Comparison of ENCODE assay signal across 9 mouse cellular contexts in genomic region chr19:38396633-38396970, GRCm38 (mm10). TPM values are rescaled to one million over a fixed set of nuclear protein-coding genes. Genes with fewer than 3 reads are reported as not detected.
A peak's percentile ranks its signal among the peaks of the same experiment; 100 is the strongest.
DNase-seq lines count a peak whose midpoint lies in the region; ATAC-seq and TF ChIP-seq lines count a peak whose summit lies in the region.
"Had no signal": no experiment of that assay in that cellular context is flagged by ENCODE, and none has a peak within 500 bp of the region (broad histone marks: within the 10 kb centered on the region; RNA-seq: fewer than 3 reads in every experiment).

No protein-coding gene starts in this region.

- dilution Hi-C loops in CH12.LX (cut with MboI; ENCODE audit: extremely low pct_ligation_motif_present, extremely low pct_unique_long_range_greater_than_20kb, low sequenced_read_pairs): no loop called here

- H3K9me3 ChIP-seq in CH12.LX (replicated peaks; ENCODE audit: low read length): no peaks in the 10 kb centered on the region
- H3K9me3 ChIP-seq in forebrain, embryonic 12.5 days: no peaks in the 10 kb centered on the region
- no peaks in the 10 kb centered on the region for H3K9me3 ChIP-seq in liver, embryonic 14.5 days (ENCODE audit: control insufficient read depth, low read length)

- ATAC-seq in forebrain, embryonic 12.5 days (ENCODE audit: low FRiP score): no peak
- no peak for ATAC-seq in liver, embryonic 14.5 days (ENCODE audit: insufficient read depth)
- no peak for ATAC-seq in erythroid progenitor cell, adult 5-6 weeks (replicated peaks; ENCODE audit: low FRiP score, poor library complexity, severe bottlenecking)

- H3K27me3 ChIP-seq in CH12.LX (replicated peaks): no peaks in the 10 kb centered on the region
- no peaks in the 10 kb centered on the region for H3K27me3 ChIP-seq in forebrain, embryonic 12.5 days
- no peaks in the 10 kb centered on the region for H3K27me3 ChIP-seq in liver, embryonic 14.5 days (ENCODE audit: control insufficient read depth, insufficient read depth, low read length)

- TF ChIP-seq RAD21 in CH12.LX (IDR thresholded peaks at IDR 0.05; ENCODE audit: low read depth, low read length): no peak

- H3K36me3 ChIP-seq in CH12.LX (replicated peaks in 1 of 2; ENCODE audit: control insufficient read depth in 1 of 2, insufficient read depth in 1 of 2, low read length in 1 of 2): peaks cover 7 to 26% of the 10 kb centered on the region in 2 experiments
- H3K36me3 ChIP-seq in forebrain, embryonic 12.5 days (replicated peaks): 0 out of 2 replicates have a peak, but pooled peaks cover 4% of the 10 kb centered on the region
- H3K36me3 ChIP-seq in liver, embryonic 14.5 days (replicated peaks; ENCODE audit: control insufficient read depth, insufficient read depth, low read depth): no peaks in the 10 kb centered on the region; the same call in 1 of the 2 replicates

- peak; percentile 80 for DNase-seq in heart, adult 11 months
- DNase-seq in heart, adult 18-20 months: no peak
- peak; percentile 9 for DNase-seq in CH12.LX (ENCODE audit: extremely low read depth)
- no peak for DNase-seq in liver, embryonic 14.5 days (ENCODE audit: low read depth in 3 of 3, low spot score in 3 of 3)
- no peak for DNase-seq in lung, postnatal 4 days
- no peak for DNase-seq in left cerebral cortex, postnatal 14 days (ENCODE audit: low spot score in 2 of 2)
- DNase-seq: kidney, postnatal 10 days had no signal

- no peak for TF ChIP-seq POLR2A in CH12.LX (IDR thresholded peaks at IDR 0.05; ENCODE audit: low read depth, low read length)

- H3K79me2 ChIP-seq in CH12.LX (replicated peaks; ENCODE audit: control insufficient read depth, extremely low read depth, insufficient read depth, poor library complexity, severe bottlenecking): peaks cover 5% of the 10 kb centered on the region; the same call in 1 of the 2 replicates

- H3K9ac ChIP-seq in CH12.LX (ENCODE audit: insufficient read depth, low read depth): peak overlapping the region; percentile 70
- H3K9ac ChIP-seq in forebrain, embryonic 12.5 days: peak overlapping the region; percentile 72; the same call in 1 of the 2 replicates
- peak overlapping the region; percentile 77 for H3K9ac ChIP-seq in liver, embryonic 14.5 days (replicated peaks)

- H3K4me3 ChIP-seq in CH12.LX (replicated peaks in 1 of 3; ENCODE audit: low read depth in 2 of 3, low read length in 2 of 3, poor library complexity in 1 of 3): peak overlapping the region; percentile 71 to 94 (median 80)
- peak overlapping the region; percentile 76 for H3K4me3 ChIP-seq in forebrain, embryonic 12.5 days (replicated peaks)
- H3K4me3 ChIP-seq in liver, embryonic 14.5 days (ENCODE audit: insufficient read depth in 1 of 2, low read depth in 2 of 2, low read length in 2 of 2): peak overlapping the region; percentile 59 to 78

- TF ChIP-seq EP300 in CH12.LX (IDR thresholded peaks at IDR 0.05; ENCODE audit: low read length): no peak
- no peak for TF ChIP-seq EP300 in liver, embryonic 14.5 days (IDR thresholded peaks at IDR 0.05; ENCODE audit: low read depth)

- peaks cover 0 to 34% of the 10 kb centered on the region in 2 experiments; a peak in 2 of 4 replicates for H3K4me1 ChIP-seq in CH12.LX (ENCODE audit: control insufficient read depth in 1 of 2, insufficient read depth in 2 of 2)
- peaks cover 15% of the 10 kb centered on the region for H3K4me1 ChIP-seq in forebrain, embryonic 12.5 days
- H3K4me1 ChIP-seq in liver, embryonic 14.5 days (replicated peaks; ENCODE audit: control insufficient read depth in 2 of 2, insufficient read depth in 2 of 2, low read length in 1 of 2): peaks cover 7 to 24% of the 10 kb centered on the region in 2 experiments

- TF ChIP-seq CTCF in CH12.LX (conservative IDR thresholded peaks at IDR 0.05 in 1 of 2, IDR thresholded peaks at IDR 0.05 in 1 of 2; ENCODE audit: low read depth in 2 of 2, low read length in 2 of 2): no peak
- no peak for TF ChIP-seq CTCF in liver, embryonic 14.5 days (IDR thresholded peaks at IDR 0.05; ENCODE audit: low read depth)

- H3K27ac ChIP-seq in CH12.LX (ENCODE audit: insufficient read depth, low read depth): no peak overlapping the region
- no peak overlapping the region for H3K27ac ChIP-seq in forebrain, embryonic 12.5 days
- no peak overlapping the region for H3K27ac ChIP-seq in liver, embryonic 14.5 days

- in situ Hi-C loops in CH12.LX (cut with MboI; ENCODE audit: low pct_ligation_motif_present, low pct_unique_long_range_greater_than_20kb, low sequenced_read_pairs): no loop called here

- peak overlapping the region; percentile 90 for H3K4me2 ChIP-seq in CH12.LX (ENCODE audit: insufficient read depth, low read depth, poor library complexity, severe bottlenecking)
- H3K4me2 ChIP-seq in forebrain, embryonic 12.5 days: peak overlapping the region; percentile 78
- peak overlapping the region; percentile 70 for H3K4me2 ChIP-seq in liver, embryonic 14.5 days (ENCODE audit: low read depth)

- intact Hi-C loops in left cerebral cortex, postnatal 14 days (cut with DNase I): no loop called here

- 19% methylated on average over 8 of the region's 8 CpGs for WGBS in forebrain, embryonic 12.5 days
- WGBS in liver, embryonic 14.5 days (ENCODE audit: insufficient replicate concordance): 36% methylated on average over 8 of the region's 8 CpGs

TF ChIP-seq in CH12.LX, 34 proteins besides CTCF, POLR2A, EP300 and RAD21:
- no peak for TF ChIP-seq JUN (IDR thresholded peaks at IDR 0.05; ENCODE audit: insufficient read depth, low read depth, low read length)
- TF ChIP-seq USF1 (IDR thresholded peaks at IDR 0.05; ENCODE audit: low read depth, low read length): no peak
- TF ChIP-seq CHD1 (IDR thresholded peaks at IDR 0.05; ENCODE audit: low read depth, low read length): no peak
- no peak for TF ChIP-seq SIN3A (IDR thresholded peaks at IDR 0.05; ENCODE audit: low read length)
- no peak for TF ChIP-seq MAZ (IDR thresholded peaks at IDR 0.05; ENCODE audit: low read depth, low read length)
- no peak for TF ChIP-seq MAX (IDR thresholded peaks at IDR 0.05; ENCODE audit: low read length)
- no peak for TF ChIP-seq CHD2 (IDR thresholded peaks at IDR 0.05; ENCODE audit: low read length)
- TF ChIP-seq ETS1 (conservative IDR thresholded peaks at IDR 0.05; ENCODE audit: low read depth, low read length): no peak
- TF ChIP-seq NELFE (IDR thresholded peaks at IDR 0.05; ENCODE audit: low read depth, low read length): no peak
- no peak for TF ChIP-seq ZNF384 (IDR thresholded peaks at IDR 0.05; ENCODE audit: low read depth, low read length)
- no peak for TF ChIP-seq MAFK (IDR thresholded peaks at IDR 0.05; ENCODE audit: insufficient replicate concordance, low read length)
- TF ChIP-seq BHLHE40 (IDR thresholded peaks at IDR 0.05; ENCODE audit: low read depth, low read length): no peak
- no peak for TF ChIP-seq KAT2A (IDR thresholded peaks at IDR 0.05; ENCODE audit: insufficient replicate concordance, low read length)
- no peak for TF ChIP-seq UBTF (IDR thresholded peaks at IDR 0.05; ENCODE audit: low read depth, low read length)
- no peak for TF ChIP-seq ELF1 (IDR thresholded peaks at IDR 0.05; ENCODE audit: low read depth, low read length)
- no peak for TF ChIP-seq ZC3H11A (IDR thresholded peaks at IDR 0.05; ENCODE audit: low read depth, low read length)
- TF ChIP-seq USF2 (conservative IDR thresholded peaks at IDR 0.05; ENCODE audit: low read depth, low read length): no peak
- no peak for TF ChIP-seq MYC (IDR thresholded peaks at IDR 0.05; ENCODE audit: low read depth, low read length)
- no peak for TF ChIP-seq RCOR1 (conservative IDR thresholded peaks at IDR 0.05; ENCODE audit: low read depth, low read length)
- no peak for TF ChIP-seq TCF12 (IDR thresholded peaks at IDR 0.05; ENCODE audit: low read depth, low read length)

RNA-seq across cellular contexts. Expression of gene Slc35g1, which starts 0.8 kb away (rescaled TPM):
- 1 to 10 TPM; 2.3 to 2.8 TPM for total RNA-seq in heart, adult 18-20 months (2021)
- total RNA-seq in CH12.LX (2012; rRNA removed) (14.6 and 17.8 TPM in 2 replicates), CH12.LX (2014; rRNA removed) (38.2 and 38.5 TPM in 2 replicates)
- polyA plus RNA-seq in CH12.LX (2012; ENCODE audit: insufficient read length, low read depth): 17.9 and 21.7 TPM in 2 replicates
- 4.7 and 5.1 TPM in 2 replicates for polyA plus RNA-seq in forebrain, embryonic 12.5 days (2016; fragmentation: Nextera tagmentation; extraction: Ambion mirVana)
- polyA plus RNA-seq in liver, embryonic 14.5 days (2012; rRNA removed): 2.5 and 3.4 TPM in 2 replicates
- 3.5 and 4.1 TPM in 2 replicates for polyA plus RNA-seq in liver, embryonic 14.5 days (2014; fragmentation: Nextera tagmentation; extraction: Ambion mirVana)
- total RNA-seq in erythroid progenitor cell, adult 5-6 weeks (2015; ENCODE audit: low replicate concordance): 6.1 and 12.6 TPM in 2 replicates
- 3.8 and 4.7 TPM in 2 replicates for total RNA-seq in erythroid progenitor cell, adult 5-6 weeks (2017; ENCODE audit: low replicate concordance)
- 1 to 10 TPM; 2.6 to 3.5 TPM for total RNA-seq in left cerebral cortex, postnatal 14 days (2021)

Comparison
In these comparisons a context has a peak if more than half of its experiments do, and no peak if none do; other contexts are left out.
1. DNase-seq: peak in heart, adult 11 months (single experiment) and CH12.LX (single experiment); none in heart, adult 18-20 months (0 of 2), liver, embryonic 14.5 days (0 of 3), lung, postnatal 4 days (0 of 2) and left cerebral cortex, postnatal 14 days (0 of 2).
2. Peak in every context shown above with its lines, with median percentiles within 50 percentile points of each other: H3K4me2 ChIP-seq, H3K4me3 ChIP-seq and H3K9ac ChIP-seq.